Mouse (Mus musculus) thymus, postnatal 4 days (tissue): ENCODE measurements around the gene Leng1.
A peak's percentile ranks its signal among the peaks of the same experiment; 100 is the strongest.

Experiments used
- DNase-seq: peaks from one replicate; pipeline ENCODE4 v3.0.0; 2021

Gene Leng1

GRCm38 (mm10) chr7:3691919-3692318 lies 26.3 kb upstream of the Leng1 start:
- no peak for DNase-seq

- DNase-seq, result no peak
Measured at GRCm38 (mm10) chr7:3685400-3686187, 20.0 kb upstream of the Leng1 start.

GRCm38 (mm10) chr7:3684698-3685097 lies 19.1 kb upstream of the Leng1 start:
- DNase-seq, result no peak

- DNase-seq, result no peak
Measured at GRCm38 (mm10) chr7:3683908-3684550, 18.4 kb upstream of the Leng1 start.

GRCm38 (mm10) chr7:3677342-3677741 lies 11.7 kb upstream of the Leng1 start, which contains the start of gene Tmc4:
Gene Tmc4 (minus strand): TSS chr7:3677553.
- DNase-seq, result no peak

- no peak for DNase-seq
Measured at GRCm38 (mm10) chr7:3676371-3676770, 10.7 kb upstream of the Leng1 start.

- no peak for DNase-seq
Measured at GRCm38 (mm10) chr7:3675228-3675548, 9.5 kb upstream of the Leng1 start.

- peak; percentile 92 for DNase-seq
Measured at GRCm38 (mm10) chr7:3674507-3675227, 9.0 kb upstream of the Leng1 start.

- no peak for DNase-seq
Measured at GRCm38 (mm10) chr7:3666921-3667391, 1.3 kb upstream of the Leng1 start.

- no peak for DNase-seq
Measured at GRCm38 (mm10) chr7:3664524-3665214, 971 bp downstream of the Leng1 start.

GRCm38 (mm10) chr7:3658578-3658977 lies 7.1 kb downstream of the Leng1 start:
- no peak for DNase-seq

GRCm38 (mm10) chr7:3656966-3657365 lies 8.7 kb downstream of the Leng1 start:
- DNase-seq, result no peak

- no peak for DNase-seq
Measured at GRCm38 (mm10) chr7:3646641-3647040, 19.0 kb downstream of the Leng1 start.

- no peak for DNase-seq
Measured at GRCm38 (mm10) chr7:3646188-3646587, 19.5 kb downstream of the Leng1 start.

GRCm38 (mm10) chr7:3645488-3646025 lies 20.1 kb downstream of the Leng1 start:
- no peak for DNase-seq

GRCm38 (mm10) chr7:3644672-3645487 lies 20.8 kb downstream of the Leng1 start, which contains the start of gene Cnot3:
Gene Cnot3 (plus strand): TSS chr7:3645268.
- DNase-seq, result peak; percentile 96

GRCm38 (mm10) chr7:3644348-3644671 lies 21.3 kb downstream of the Leng1 start:
- peak; percentile 94 for DNase-seq

- DNase-seq, result no peak
Measured at GRCm38 (mm10) chr7:3643843-3644242, 21.8 kb downstream of the Leng1 start.

GRCm38 (mm10) chr7:3643412-3643811 lies 22.2 kb downstream of the Leng1 start:
- no peak for DNase-seq

- no peak for DNase-seq
Measured at GRCm38 (mm10) chr7:3630478-3630815, 35.2 kb downstream of the Leng1 start.

- DNase-seq, result peak; percentile 87
Measured at GRCm38 (mm10) chr7:3629543-3630477, 35.8 kb downstream of the Leng1 start, which contains the start of the genes Tfpt and Prpf31. Gene Tfpt (minus strand): TSS chr7:3629929. Gene Prpf31 (plus strand): TSS chr7:3629985.
